Mouse (Mus musculus) ES-Bruce4 (cell line): ENCODE measurements around the gene Fam219b. TPM values are rescaled to one million over a fixed set of nuclear protein-coding genes. Genes with fewer than 3 reads are reported as not detected.

Source experiments
- H3K27ac ChIP-seq: 2 replicates; pipeline ENCODE4 v1.5.1; 2012; ENCODE audit warnings: low read length, inconsistent platforms; ENCODE audit not compliant: insufficient read depth
- H3K27me3 ChIP-seq: 2 replicates; pipeline ENCODE4 v1.6.1; 2012; ENCODE audit warnings: mild to moderate bottlenecking, low read length, inconsistent platforms; ENCODE audit not compliant: control insufficient read depth, poor library complexity, insufficient read depth, severe bottlenecking
- H3K36me3 ChIP-seq: 2 replicates; pipeline ENCODE4 v1.6.1; 2012; ENCODE audit warnings: inconsistent platforms, mild to moderate bottlenecking, low read length, moderate library complexity; ENCODE audit not compliant: control insufficient read depth, poor library complexity, insufficient read depth, severe bottlenecking
- H3K4me1 ChIP-seq: one replicate; pipeline ENCODE4 v1.8.1; 2011; ENCODE audit warnings: low read length; ENCODE audit not compliant: control insufficient read depth, insufficient read depth
- H3K4me3 ChIP-seq: 2 replicates; pipeline ENCODE4 v1.5.1; 2011; ENCODE audit warnings: low read depth, mild to moderate bottlenecking, low read length
- H3K9ac ChIP-seq: 2 replicates; pipeline ENCODE4 v1.6.1; 2012; ENCODE audit warnings: low read depth, mild to moderate bottlenecking, inconsistent platforms; ENCODE audit not compliant: poor library complexity, severe bottlenecking
- H3K9me3 ChIP-seq: replicated peaks from 2 replicates; pipeline ENCODE4 v1.6.1; 2012; ENCODE audit warnings: mild to moderate bottlenecking, low read length, inconsistent platforms; ENCODE audit not compliant: control insufficient read depth, poor library complexity, insufficient read depth, severe bottlenecking
- CTCF ChIP-seq: IDR thresholded peaks from one replicate; pipeline ENCODE4 v1.8.1; 2011; ENCODE audit warnings: low read depth, low read length
- EP300 ChIP-seq: IDR thresholded peaks from 2 replicates; pipeline ENCODE4 v1.6.1; 2011; ENCODE audit warnings: low read depth, low read length; ENCODE audit not compliant: insufficient read depth
- POLR2A ChIP-seq: IDR thresholded peaks from one replicate; pipeline ENCODE4 v1.8.1; 2011; ENCODE audit warnings: low read length; ENCODE audit not compliant: insufficient read depth
- polyA plus RNA-seq: library from polyadenylated mRNA; stranded (reverse); fragments of >200 nt; gene quantifications from 2 replicates; pipeline ENCODE4 v1.2.4, GENCODE M21; 2011; ENCODE audit warnings: low read depth; ENCODE audit not compliant: missing spikeins, insufficient read depth, insufficient read length

Gene Fam219b
- polyA plus RNA-seq, 1 experiment = 9.0 TPM

GRCm38 (mm10) chr9:57547287-57547686 is 10.0 kb downstream of the Fam219b start:
- no peaks in the 10 kb centered on the region for H3K27me3 ChIP-seq
- H3K9ac ChIP-seq = no peak overlapping the region
- H3K4me1 ChIP-seq = no peaks in the 10 kb centered on the region
- H3K36me3 ChIP-seq = peaks cover 10% of the 10 kb centered on the region
- no peak overlapping the region for H3K27ac ChIP-seq
- H3K9me3 ChIP-seq = no peaks in the 10 kb centered on the region
- no peak overlapping the region for H3K4me3 ChIP-seq
- TF ChIP-seq EP300 (no peak), POLR2A (no peak), CTCF (no peak)

GRCm38 (mm10) chr9:57547869-57548268 is 10.5 kb downstream of the Fam219b start:
- no peak for TF ChIP-seq POLR2A
- no peak for TF ChIP-seq CTCF
- no peak for TF ChIP-seq EP300
- Histone ChIP-seq H3K4me1 (no peaks in the 10 kb centered on the region), H3K9me3 (no peaks in the 10 kb centered on the region), H3K36me3 (peaks cover 10% of the 10 kb centered on the region), H3K9ac (no peak overlapping the region), H3K4me3 (no peak overlapping the region), H3K27ac (no peak overlapping the region), H3K27me3 (no peaks in the 10 kb centered on the region)

- Histone ChIP-seq H3K4me3 (no peak overlapping the region), H3K9me3 (no peaks in the 10 kb centered on the region), H3K36me3 (peaks cover 6% of the 10 kb centered on the region), H3K4me1 (peaks cover 5% of the 10 kb centered on the region), H3K9ac (no peak overlapping the region), H3K27me3 (no peaks in the 10 kb centered on the region), H3K27ac (no peak overlapping the region)
- TF ChIP-seq POLR2A = no peak
These were observed 11.9 kb downstream of the Fam219b start for GRCm38 (mm10) chr9:57549186-57549585.

DNA sequence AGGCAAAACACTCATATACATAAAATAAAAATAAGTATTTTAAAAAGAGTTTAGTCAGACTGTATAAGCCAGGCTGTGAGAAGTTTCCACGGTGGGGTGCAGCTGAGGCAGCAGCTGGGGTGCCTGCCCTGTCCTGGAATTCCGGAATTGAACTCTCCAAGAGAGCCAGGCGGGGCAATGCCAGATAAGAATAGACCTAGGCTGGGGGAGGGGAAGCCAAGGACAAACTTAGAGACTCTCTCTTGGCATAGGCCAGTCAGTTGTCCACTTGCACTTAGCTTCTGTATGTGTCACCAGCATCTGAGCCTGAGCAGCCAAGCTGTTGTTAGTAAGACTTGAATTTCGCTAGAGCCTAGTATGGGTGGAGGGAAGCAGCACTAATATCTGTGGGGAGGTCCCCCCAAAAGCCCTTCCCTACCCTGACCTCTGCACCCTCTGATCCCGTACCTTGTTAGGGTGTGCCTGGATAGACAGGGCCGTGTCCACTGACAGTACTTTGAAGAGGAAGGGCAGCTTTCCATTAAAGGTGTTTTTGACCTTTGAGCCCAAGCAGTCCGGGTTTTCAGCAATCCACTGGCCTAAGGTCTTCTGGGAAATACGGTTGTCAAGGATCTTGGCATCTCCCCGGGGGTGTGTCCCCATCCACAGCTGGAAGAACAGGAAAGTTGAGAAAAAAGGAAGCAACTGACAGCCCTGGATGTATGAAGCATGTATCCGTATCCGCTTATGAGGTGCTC is 13.0 kb downstream of the Fam219b start:
- Histone ChIP-seq H3K36me3 (peaks cover 3% of the 10 kb centered on the region; the same call in 1 of the 2 replicates), H3K9me3 (no peaks in the 10 kb centered on the region)
- TF ChIP-seq POLR2A (no peak), EP300 (no peak), CTCF (no peak)

DNA sequence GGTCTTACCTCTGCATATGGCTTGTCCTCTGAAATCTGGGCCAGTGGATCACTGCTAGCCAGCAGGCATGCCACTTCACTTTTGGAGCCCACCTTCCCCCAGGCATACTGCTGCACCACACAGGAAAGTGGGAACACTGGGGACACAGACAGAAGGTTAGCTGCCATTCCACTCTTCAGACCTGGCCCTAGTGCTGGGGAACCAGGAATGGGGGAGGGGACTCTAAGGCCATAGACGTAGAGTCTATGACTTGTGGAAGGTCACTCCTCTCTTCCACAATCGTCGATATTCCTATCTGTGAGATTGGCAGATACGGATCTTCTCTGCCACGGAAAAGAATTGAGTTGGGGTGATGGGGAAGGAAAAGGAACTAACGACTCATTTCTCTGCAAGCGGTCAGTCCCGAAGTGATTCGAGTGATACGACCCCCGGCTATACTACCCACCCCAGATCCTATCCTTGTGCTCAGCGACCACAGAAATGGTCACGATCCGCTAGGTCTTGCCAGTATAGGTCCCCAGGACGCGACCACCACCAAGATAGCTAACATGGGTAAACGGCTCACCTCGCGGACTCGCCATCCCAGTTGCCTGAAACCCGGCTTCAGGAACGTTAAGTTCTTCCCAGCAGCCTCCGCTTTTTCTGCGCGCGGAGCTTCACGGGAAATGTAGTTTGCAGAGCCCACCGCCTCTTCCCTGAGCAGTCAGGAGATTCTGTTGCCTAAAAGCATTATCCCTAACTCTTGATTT is 15.0 kb downstream of the Fam219b start, which contains the start of gene Mpi:
Gene Mpi (minus strand): TSS at position 625 of the 749 bp plus-strand sequence.
- H3K4me3 ChIP-seq = peak within 1 kb of the TSS; percentile 94
- peaks cover 5% of the 10 kb centered on the region for H3K4me1 ChIP-seq
- H3K9me3 ChIP-seq = no peaks in the 10 kb centered on the region
- no peak within 1 kb of the TSS for H3K27ac ChIP-seq
- H3K27me3 ChIP-seq = no peaks in the 10 kb centered on the region
- H3K9ac ChIP-seq = peak within 1 kb of the TSS; percentile 58
- H3K36me3 ChIP-seq = peaks cover 3% of the 10 kb centered on the region; the same call in 1 of the 2 replicates
- TF ChIP-seq EP300 (no peak), POLR2A (peak; percentile 76)

More for the DNA sequence above, 13.0 kb downstream of the Fam219b start:
- Histone ChIP-seq H3K9ac (no peak overlapping the region), H3K4me1 (peaks cover 5% of the 10 kb centered on the region), H3K27ac (no peak overlapping the region; the same call in 1 of the 2 replicates), H3K27me3 (no peaks in the 10 kb centered on the region), H3K4me3 (no peak overlapping the region)

DNA sequence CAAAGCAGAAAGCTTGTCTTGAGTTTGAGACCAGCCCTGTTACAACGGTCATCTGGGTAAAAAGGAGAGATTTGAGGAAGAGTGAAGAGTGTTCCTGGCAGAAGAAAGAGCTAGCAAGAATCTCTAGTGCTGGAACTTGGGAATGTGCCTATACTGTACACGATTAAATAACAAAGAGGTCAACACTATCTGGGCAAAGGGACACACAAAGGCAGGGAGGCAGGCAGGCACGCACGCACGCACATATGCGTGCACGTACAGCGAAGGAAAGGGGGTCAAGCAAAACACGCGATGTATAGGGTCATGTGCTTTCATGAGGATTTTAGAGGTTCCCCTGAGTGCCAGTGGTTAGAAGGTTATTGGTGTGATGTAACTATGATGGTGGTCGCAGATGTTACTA is 15.8 kb downstream of the Fam219b start:
- no peak for TF ChIP-seq CTCF
- TF ChIP-seq POLR2A = no peak
- TF ChIP-seq EP300 = no peak

More for the DNA sequence above, 15.8 kb downstream of the Fam219b start:
- peaks cover 3% of the 10 kb centered on the region; the same call in 1 of the 2 replicates for H3K36me3 ChIP-seq
- no peak overlapping the region for H3K4me3 ChIP-seq
- no peak overlapping the region for H3K9ac ChIP-seq
- no peaks in the 10 kb centered on the region for H3K9me3 ChIP-seq
- no peak overlapping the region for H3K27ac ChIP-seq
- peaks cover 5% of the 10 kb centered on the region for H3K4me1 ChIP-seq
- no peaks in the 10 kb centered on the region for H3K27me3 ChIP-seq
